Mouse (Mus musculus): Measurements from ENCODE around the gene Sowahd. TPM values are rescaled to one million over a fixed set of nuclear protein-coding genes. Genes with fewer than 3 reads are reported as not detected.

Sowahd gene
- polyA plus RNA-seq, 1 experiment from 2014 or later = not detected

DNA sequence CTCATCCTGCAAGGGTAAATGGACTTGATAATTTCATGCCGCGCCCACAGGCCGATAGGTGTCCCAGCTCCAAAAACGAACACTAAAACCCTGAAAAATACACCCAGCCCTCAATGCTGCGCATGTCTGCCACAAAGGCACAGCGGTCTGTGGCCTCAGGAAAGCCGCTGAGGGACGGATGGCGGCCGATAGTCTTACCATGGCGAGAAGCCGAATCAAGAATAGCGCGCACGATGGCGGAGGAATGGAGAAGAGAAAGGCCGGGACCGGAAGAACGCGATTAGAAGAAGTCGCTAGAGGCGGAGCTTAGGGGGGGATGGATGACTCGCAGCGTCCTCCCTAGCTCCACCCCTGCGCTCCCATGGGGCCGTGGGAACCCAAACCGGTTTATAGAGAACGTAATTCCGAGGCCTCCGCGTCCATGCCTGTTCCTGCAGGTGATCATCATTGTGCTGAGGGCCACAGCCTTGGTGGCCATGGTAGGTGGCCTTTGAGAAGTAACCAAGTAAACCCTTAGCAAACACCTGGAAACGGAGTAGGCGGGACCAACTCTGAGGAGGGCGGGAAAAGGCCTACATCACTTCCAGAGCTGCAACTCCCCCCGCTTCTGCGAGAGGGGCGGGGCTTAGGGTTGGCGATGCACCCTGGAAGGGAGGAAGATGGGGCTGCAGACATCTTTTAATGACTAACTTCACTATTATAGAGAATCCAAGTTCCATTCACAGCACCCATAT, 36.4 kb downstream of the Sowahd start, which contains the start of gene Rpl39:
TSS of gene Rpl39 (minus strand) at position 476 of the 734 bp plus-strand sequence.
- H3K27ac ChIP-seq (ENCODE audit: low read length) = peak within 1 kb of the TSS; percentile 93
- peak; percentile 95 for ATAC-seq (ENCODE audit: insufficient read depth, low FRiP score)
- peaks cover 4% of the 10 kb centered on the region; the same call in 1 of the 2 replicates for H3K36me3 ChIP-seq (ENCODE audit: control insufficient read depth, insufficient read depth, low read length)
- WGBS = 11% methylated on average over 38 of the region's 38 CpGs
- H3K4me2 ChIP-seq (ENCODE audit: low read depth, low read length) = peak within 1 kb of the TSS; percentile 68
- no peaks in the 10 kb centered on the region for H3K27me3 ChIP-seq (ENCODE audit: control insufficient read depth, insufficient read depth, low read length)
- H3K4me3 ChIP-seq (replicated peaks; ENCODE audit: low read length) = peak within 1 kb of the TSS; percentile 65
- peak within 1 kb of the TSS; percentile 78 for H3K9ac ChIP-seq (ENCODE audit: low read length)
- no peaks in the 10 kb centered on the region for H3K9me3 ChIP-seq (replicated peaks; ENCODE audit: control insufficient read depth, low read length)
- no peaks in the 10 kb centered on the region for H3K4me1 ChIP-seq (ENCODE audit: control insufficient read depth, insufficient read depth, low read length)

DNA sequence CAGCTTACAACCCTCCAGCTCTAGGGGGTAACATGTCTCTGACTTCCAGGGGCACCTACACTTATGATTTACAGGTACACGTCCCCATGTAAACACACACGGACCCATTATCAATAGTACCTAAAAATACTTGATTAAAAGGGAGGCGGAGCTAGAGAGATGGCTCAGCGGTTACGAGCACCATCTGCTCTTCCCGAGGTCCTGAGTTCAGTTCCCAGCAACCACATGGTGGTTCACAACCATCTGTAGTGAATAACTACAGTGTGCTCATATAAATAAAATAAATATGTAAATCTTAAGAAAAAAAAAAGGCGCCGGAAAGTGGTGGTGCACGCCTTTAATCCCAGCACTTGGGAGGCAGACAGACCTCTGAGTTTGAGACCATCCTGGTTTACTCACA, 37.0 kb downstream of the Sowahd start:
- Histone ChIP-seq H3K27me3 (ENCODE audit: control insufficient read depth, insufficient read depth, low read length) (no peaks in the 10 kb centered on the region), H3K36me3 (ENCODE audit: control insufficient read depth, insufficient read depth, low read length) (peaks cover 4% of the 10 kb centered on the region; the same call in 1 of the 2 replicates), H3K4me2 (ENCODE audit: low read depth, low read length) (peak overlapping the region; percentile 45), H3K4me3 (replicated peaks; ENCODE audit: low read length) (peak overlapping the region; percentile 65), H3K4me1 (ENCODE audit: control insufficient read depth, insufficient read depth, low read length) (no peaks in the 10 kb centered on the region), H3K27ac (ENCODE audit: low read length) (peak overlapping the region; percentile 93), H3K9ac (ENCODE audit: low read length) (peak overlapping the region; percentile 65), H3K9me3 (replicated peaks; ENCODE audit: control insufficient read depth, low read length) (no peaks in the 10 kb centered on the region)
- no peak; the same call in 1 of the 2 replicates for ATAC-seq (ENCODE audit: insufficient read depth, low FRiP score)
- WGBS = 22% methylated on average over 9 of the region's 9 CpGs

DNA sequence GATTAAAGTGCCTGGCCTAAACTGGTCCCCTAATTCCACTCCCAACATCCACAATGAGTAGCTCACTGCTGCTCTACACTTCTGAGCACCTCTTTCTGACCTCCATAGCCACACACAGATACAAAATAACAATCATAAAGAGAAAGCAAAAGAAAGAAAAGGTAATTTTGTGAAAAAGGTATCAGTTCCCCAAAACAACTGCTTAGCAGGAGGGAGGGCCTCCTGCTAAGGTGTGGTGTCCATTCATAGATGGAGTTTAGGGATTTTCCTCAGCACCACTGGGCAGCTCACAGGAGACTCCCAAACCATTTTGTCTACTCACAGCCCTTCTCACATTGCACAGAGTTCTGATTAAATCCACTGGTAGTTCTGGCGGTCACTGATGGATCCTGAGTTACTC, 40.1 kb downstream of the Sowahd start:
- H3K9me3 ChIP-seq (replicated peaks; ENCODE audit: control insufficient read depth, low read length) = no peaks in the 10 kb centered on the region
- no peaks in the 10 kb centered on the region for H3K36me3 ChIP-seq (ENCODE audit: control insufficient read depth, insufficient read depth, low read length)
- 74% methylated on average over 1 of the region's 1 CpGs for WGBS
- no peak overlapping the region for H3K4me3 ChIP-seq (replicated peaks; ENCODE audit: low read length)
- H3K27me3 ChIP-seq (ENCODE audit: control insufficient read depth, insufficient read depth, low read length) = no peaks in the 10 kb centered on the region
- no peak overlapping the region for H3K4me2 ChIP-seq (ENCODE audit: low read depth, low read length)
- H3K9ac ChIP-seq (ENCODE audit: low read length) = no peak overlapping the region
- no peaks in the 10 kb centered on the region for H3K4me1 ChIP-seq (ENCODE audit: control insufficient read depth, insufficient read depth, low read length)
- ATAC-seq (ENCODE audit: insufficient read depth, low FRiP score) = no peak
- H3K27ac ChIP-seq (ENCODE audit: low read length) = no peak overlapping the region

DNA sequence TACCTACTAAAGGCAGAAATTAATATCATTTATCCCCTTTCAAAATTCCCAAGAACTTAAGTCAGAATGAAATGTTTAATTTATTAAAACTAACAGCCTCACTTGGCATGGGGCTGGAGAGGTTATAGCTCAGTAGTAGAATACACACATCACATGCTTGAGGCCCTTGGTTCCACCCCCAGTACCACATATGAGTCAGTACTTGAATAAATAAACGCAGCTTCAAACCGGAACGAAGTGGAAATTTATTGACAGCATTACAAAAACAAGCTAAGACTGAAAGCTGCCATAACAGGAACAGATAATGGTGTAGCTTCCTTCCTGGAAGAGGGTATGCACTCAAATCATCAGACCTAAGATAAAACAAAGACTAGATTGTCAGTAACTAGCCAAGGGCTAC, 42.8 kb downstream of the Sowahd start:
- no peak overlapping the region for H3K9ac ChIP-seq (ENCODE audit: low read length)
- H3K4me1 ChIP-seq (ENCODE audit: control insufficient read depth, insufficient read depth, low read length) = no peaks in the 10 kb centered on the region
- no peaks in the 10 kb centered on the region for H3K36me3 ChIP-seq (ENCODE audit: control insufficient read depth, insufficient read depth, low read length)
- H3K4me2 ChIP-seq (ENCODE audit: low read depth, low read length) = no peak overlapping the region
- no peaks in the 10 kb centered on the region for H3K9me3 ChIP-seq (replicated peaks; ENCODE audit: control insufficient read depth, low read length)
- WGBS = 73% methylated on average over 3 of the region's 3 CpGs
- no peak overlapping the region for H3K4me3 ChIP-seq (replicated peaks; ENCODE audit: low read length)
- no peak for ATAC-seq (ENCODE audit: insufficient read depth, low FRiP score)
- no peak overlapping the region for H3K27ac ChIP-seq (ENCODE audit: low read length)
- H3K27me3 ChIP-seq (ENCODE audit: control insufficient read depth, insufficient read depth, low read length) = no peaks in the 10 kb centered on the region

DNA sequence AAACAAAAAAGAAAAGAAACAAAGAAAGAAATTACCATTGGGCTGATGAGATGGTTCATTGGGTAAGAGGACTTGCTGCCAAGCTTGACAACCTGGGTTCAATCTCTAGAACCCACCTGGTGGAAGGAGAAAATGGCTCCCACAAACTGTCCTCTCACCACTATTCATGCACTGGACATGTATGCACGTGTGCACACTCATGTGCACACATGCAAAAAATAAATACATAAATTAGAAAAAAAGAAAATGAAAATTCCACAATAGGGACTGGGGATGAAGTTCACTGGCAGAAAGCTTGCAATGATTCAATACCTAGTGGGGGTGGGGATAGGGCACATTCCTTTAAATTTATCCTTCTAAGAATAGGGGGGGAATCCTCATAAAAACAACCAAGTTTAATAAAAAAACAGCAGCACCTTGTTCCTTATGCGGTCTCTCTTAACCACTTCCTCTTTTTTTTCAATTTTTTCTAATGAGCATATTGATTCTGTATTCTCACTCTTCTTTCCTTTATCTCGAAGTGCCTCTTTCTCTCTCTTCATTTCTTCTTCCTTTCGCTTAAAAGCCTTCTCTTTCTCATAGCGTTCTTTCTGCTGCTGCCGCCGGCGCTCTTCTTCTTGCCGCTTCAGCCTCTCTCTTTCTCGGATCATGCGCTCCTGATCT, 46.6 kb downstream of the Sowahd start:
- no peaks in the 10 kb centered on the region for H3K36me3 ChIP-seq (ENCODE audit: control insufficient read depth, insufficient read depth, low read length)
- 88% methylated on average over 11 of the region's 11 CpGs for WGBS
- no peak for ATAC-seq (ENCODE audit: insufficient read depth, low FRiP score)
- H3K9me3 ChIP-seq (replicated peaks; ENCODE audit: control insufficient read depth, low read length) = no peaks in the 10 kb centered on the region
- no peak overlapping the region for H3K4me2 ChIP-seq (ENCODE audit: low read depth, low read length)
- H3K4me1 ChIP-seq (ENCODE audit: control insufficient read depth, insufficient read depth, low read length) = no peaks in the 10 kb centered on the region
- H3K27ac ChIP-seq (ENCODE audit: low read length) = no peak overlapping the region
- no peak overlapping the region for H3K9ac ChIP-seq (ENCODE audit: low read length)
- no peaks in the 10 kb centered on the region for H3K27me3 ChIP-seq (ENCODE audit: control insufficient read depth, insufficient read depth, low read length)
- H3K4me3 ChIP-seq (replicated peaks; ENCODE audit: low read length) = no peak overlapping the region

DNA sequence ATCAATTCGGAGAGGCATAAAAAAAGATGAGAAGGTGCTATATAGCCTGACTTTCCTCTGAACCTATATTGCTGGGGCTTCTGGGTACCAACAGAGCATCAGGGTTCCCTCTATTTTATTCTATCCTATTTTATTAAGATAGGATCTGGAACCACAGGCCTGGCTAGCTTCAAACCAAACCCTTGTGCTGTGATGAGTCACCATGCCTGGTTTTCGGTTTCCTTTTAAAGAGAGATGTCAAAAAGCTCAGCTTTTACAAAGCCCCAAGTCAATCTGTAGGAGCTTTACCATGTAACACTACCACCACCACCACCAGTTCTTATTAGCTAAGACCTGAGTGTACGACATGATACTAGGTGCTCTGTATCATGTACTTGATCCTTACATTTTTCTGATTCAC, 50.0 kb downstream of the Sowahd start:
- no peaks in the 10 kb centered on the region for H3K4me1 ChIP-seq (ENCODE audit: control insufficient read depth, insufficient read depth, low read length)
- H3K4me2 ChIP-seq (ENCODE audit: low read depth, low read length) = no peak overlapping the region
- no peak overlapping the region for H3K9ac ChIP-seq (ENCODE audit: low read length)
- H3K27me3 ChIP-seq (ENCODE audit: control insufficient read depth, insufficient read depth, low read length) = no peaks in the 10 kb centered on the region
- H3K27ac ChIP-seq (ENCODE audit: low read length) = no peak overlapping the region
- H3K36me3 ChIP-seq (ENCODE audit: control insufficient read depth, insufficient read depth, low read length) = no peaks in the 10 kb centered on the region
- H3K4me3 ChIP-seq (replicated peaks; ENCODE audit: low read length) = no peak overlapping the region
- no peak for ATAC-seq (ENCODE audit: insufficient read depth, low FRiP score)
- 84% methylated on average over 3 of the region's 3 CpGs for WGBS
- no peaks in the 10 kb centered on the region for H3K9me3 ChIP-seq (replicated peaks; ENCODE audit: control insufficient read depth, low read length)

Other genes with a start within 250 kb of the Sowahd start
- gene Ube2a, start 174.9 kb upstream of the Sowahd start, polyA plus RNA-seq (2015; fragmentation: Nextera tagmentation; extraction: Ambion mirVana) = 105 and 107 TPM in 2 replicates
- gene C330007P06Rik, start 174.7 kb upstream of the Sowahd start, polyA plus RNA-seq (2015; fragmentation: Nextera tagmentation; extraction: Ambion mirVana) = 30.3 and 31.3 TPM in 2 replicates
- 1.2 and 1.3 TPM in 2 replicates for gene Nkrf, start 145.9 kb upstream of the Sowahd start, polyA plus RNA-seq (2015; fragmentation: Nextera tagmentation; extraction: Ambion mirVana)
- gene Sept6, start 57.1 kb upstream of the Sowahd start, polyA plus RNA-seq (2015; fragmentation: Nextera tagmentation; extraction: Ambion mirVana) = 15.0 and 15.6 TPM in 2 replicates
- 438 and 576 TPM in 2 replicates for gene Rpl39, start 36.6 kb downstream of the Sowahd start, polyA plus RNA-seq (2015; fragmentation: Nextera tagmentation; extraction: Ambion mirVana)
- 15.4 and 19.4 TPM in 2 replicates for gene Upf3b, start 61.5 kb downstream of the Sowahd start, polyA plus RNA-seq (2015; fragmentation: Nextera tagmentation; extraction: Ambion mirVana)
- 13.7 and 14.2 TPM in 2 replicates for gene Nkap, start 78.0 kb downstream of the Sowahd start, polyA plus RNA-seq (2015; fragmentation: Nextera tagmentation; extraction: Ambion mirVana)
- not detected in 2 replicates for gene Akap14, start 120.0 kb downstream of the Sowahd start, polyA plus RNA-seq (2015; fragmentation: Nextera tagmentation; extraction: Ambion mirVana)
- gene Ndufa1, start 142.3 kb downstream of the Sowahd start, polyA plus RNA-seq (2015; fragmentation: Nextera tagmentation; extraction: Ambion mirVana) = 398 and 416 TPM in 2 replicates
- gene Rnf113a1, start 142.4 kb downstream of the Sowahd start, polyA plus RNA-seq (2015; fragmentation: Nextera tagmentation; extraction: Ambion mirVana) = 9.1 and 10.1 TPM in 2 replicates
- not detected in 2 replicates for gene Gm9, start 162.2 kb downstream of the Sowahd start, polyA plus RNA-seq (2015; fragmentation: Nextera tagmentation; extraction: Ambion mirVana)
- gene Rhox1, start 173.4 kb downstream of the Sowahd start, polyA plus RNA-seq (2015; fragmentation: Nextera tagmentation; extraction: Ambion mirVana) = not detected in 2 replicates
- gene Rhox2a, start 196.1 kb downstream of the Sowahd start, polyA plus RNA-seq (2015; fragmentation: Nextera tagmentation; extraction: Ambion mirVana) = not detected in 2 replicates
- 0.28 TPM in 1 of 2 replicates, not detected in the other for gene Rhox3a, start 201.1 kb downstream of the Sowahd start, polyA plus RNA-seq (2015; fragmentation: Nextera tagmentation; extraction: Ambion mirVana)
- not detected in 2 replicates for gene Rhox4a, start 216.5 kb downstream of the Sowahd start, polyA plus RNA-seq (2015; fragmentation: Nextera tagmentation; extraction: Ambion mirVana)